Comparison of ENCODE assay signal across 25 mouse cellular contexts in genomic region chr17:79290697-79291096, GRCm38 (mm10).
DNase-seq lines count a peak whose midpoint lies in the region; ATAC-seq and TF ChIP-seq lines count a peak whose summit lies in the region.
"Had no signal": no experiment of that assay in that cellular context is flagged by ENCODE, and none has a peak within 500 bp of the region (broad histone marks: within the 10 kb centered on the region; RNA-seq: fewer than 3 reads in every experiment).

No protein-coding gene starts in this region.

- no peak for TF ChIP-seq POLR2A in myocyte (IDR thresholded peaks at IDR 0.05; ENCODE audit: insufficient read length, low read depth)

- peak; percentile 41 for DNase-seq in heart, adult 11 months
- DNase-seq in brain, adult 2 months (ENCODE audit: low read depth, low spot score), result peak; percentile 16
- no peak for DNase-seq in right cerebral cortex, postnatal 10 days (ENCODE audit: low spot score in 2 of 2)
- no peak for DNase-seq in spleen, postnatal 14 days (ENCODE audit: low spot score in 2 of 2)
- DNase-seq: adrenal gland, adult 2 months; adrenal gland, postnatal 10 days; adrenal gland, postnatal 25 days; B cell, adult 2 months; cerebellum, adult 11-12 months; cerebellum, adult 2 months; cerebellum, adult 9-10 months; cerebellum, postnatal 10 days; cerebellum, postnatal 25 days; embryo, embryonic 11 days had no signal

- H3K27me3 ChIP-seq in heart, embryonic 12.5 days (replicated peaks), result no peaks in the 10 kb centered on the region
- H3K27me3 ChIP-seq in C2C12 (ENCODE audit: control insufficient read depth, insufficient read depth, insufficient read length) (no peaks in the 10 kb centered on the region), myocyte (ENCODE audit: control insufficient read depth, insufficient read depth, insufficient read length) (no peaks in the 10 kb centered on the region)
- H3K27me3 ChIP-seq: embryonic facial prominence, embryonic 13.5 days; embryonic facial prominence, embryonic 15.5 days; forebrain, embryonic 12.5 days had no signal

- no peak overlapping the region for H3K9ac ChIP-seq in heart, embryonic 12.5 days
- H3K9ac ChIP-seq: embryonic facial prominence, embryonic 13.5 days; embryonic facial prominence, embryonic 15.5 days; forebrain, embryonic 12.5 days had no signal

- no peak overlapping the region for H3K4me3 ChIP-seq in heart, embryonic 12.5 days
- no peak overlapping the region for H3K4me3 ChIP-seq in C2C12 (ENCODE audit: insufficient read depth, poor library complexity, severe bottlenecking)
- no peak overlapping the region for H3K4me3 ChIP-seq in myocyte
- H3K4me3 ChIP-seq: embryonic facial prominence, embryonic 13.5 days; embryonic facial prominence, embryonic 15.5 days; erythroblast, embryonic 14.5 days; forebrain, embryonic 10.5 days; forebrain, embryonic 12.5 days had no signal

- H3K4me1 ChIP-seq in heart, embryonic 12.5 days (replicated peaks), result peaks cover under 1% of the 10 kb centered on the region; the same call in 1 of the 2 replicates
- H3K4me1 ChIP-seq: forebrain, embryonic 10.5 days; forebrain, embryonic 12.5 days had no signal

- H3ac ChIP-seq in C2C12 (ENCODE audit: control insufficient read depth, insufficient read length, low read depth), result no peak overlapping the region
- H3ac ChIP-seq in myocyte (ENCODE audit: control insufficient read depth, insufficient read length), result no peak overlapping the region

- no peak overlapping the region for H3K27ac ChIP-seq in heart, embryonic 12.5 days (ENCODE audit: poor library complexity, severe bottlenecking)
- H3K27ac ChIP-seq: embryonic facial prominence, embryonic 13.5 days; embryonic facial prominence, embryonic 15.5 days; forebrain, embryonic 10.5 days; forebrain, embryonic 12.5 days had no signal

- no peak for TF ChIP-seq CTCF in C2C12 (IDR thresholded peaks at IDR 0.05; ENCODE audit: control insufficient read depth, insufficient read depth, insufficient read length)

- H3K4me2 ChIP-seq in heart, embryonic 12.5 days, result no peak overlapping the region
- peak overlapping the region; percentile 51 for H3K4me2 ChIP-seq in myocyte (ENCODE audit: low read depth)
- H3K4me2 ChIP-seq: embryonic facial prominence, embryonic 13.5 days; embryonic facial prominence, embryonic 15.5 days; forebrain, embryonic 12.5 days had no signal

- H3K36me3 ChIP-seq in heart, embryonic 12.5 days, result no peaks in the 10 kb centered on the region
- H3K36me3 ChIP-seq in C2C12 (ENCODE audit: control insufficient read depth, insufficient read depth) (no peaks in the 10 kb centered on the region), myocyte (ENCODE audit: control insufficient read depth, insufficient read depth) (no peaks in the 10 kb centered on the region)
- H3K36me3 ChIP-seq: embryonic facial prominence, embryonic 13.5 days; embryonic facial prominence, embryonic 15.5 days; forebrain, embryonic 10.5 days; forebrain, embryonic 12.5 days had no signal

- no peaks in the 10 kb centered on the region for H3K9me3 ChIP-seq in heart, embryonic 12.5 days (replicated peaks)
- H3K9me3 ChIP-seq: embryonic facial prominence, embryonic 13.5 days; embryonic facial prominence, embryonic 15.5 days; forebrain, embryonic 10.5 days; forebrain, embryonic 12.5 days had no signal

- H3K79me3 ChIP-seq in C2C12 (ENCODE audit: low read depth), result no peaks in the 10 kb centered on the region

- H3K79me2 ChIP-seq in C2C12 (ENCODE audit: control insufficient read depth, insufficient read depth) (no peaks in the 10 kb centered on the region), myocyte (ENCODE audit: control insufficient read depth, insufficient read depth) (no peaks in the 10 kb centered on the region)

- WGBS in heart, embryonic 12.5 days, result 65% methylated on average over 2 of the region's 2 CpGs

- no peak for ATAC-seq in heart, embryonic 12.5 days (ENCODE audit: insufficient number of reproducible peaks, low FRiP score)
- ATAC-seq: activated CD4-positive, CD25-positive, alpha-beta regulatory T cell, adult 4 months; forebrain, embryonic 14.5 days; forebrain, embryonic 16.5 days had no signal

TF ChIP-seq in C2C12, 6 proteins besides CTCF, POLR2A, EP300 and RAD21:
- TF ChIP-seq MYOD1 (IDR thresholded peaks at IDR 0.05; ENCODE audit: control insufficient read depth, insufficient read length, low read depth), result peak; percentile 34
- no peak for TF ChIP-seq MAX (IDR thresholded peaks at IDR 0.05)

TF ChIP-seq in myocyte, 11 proteins besides CTCF, POLR2A, EP300 and RAD21:
- TF ChIP-seq MYOD1 (IDR thresholded peaks at IDR 0.05; ENCODE audit: control insufficient read depth in 1 of 3, insufficient read length in 2 of 3, low read depth in 2 of 3), result peak; percentile 65 to 90 (median 78)
- no peak for TF ChIP-seq POLR2AphosphoS2 (IDR thresholded peaks at IDR 0.05; ENCODE audit: insufficient read length, low read depth)
- peak in 2 of 3 experiments; percentile 36 to 47 for TF ChIP-seq MYOG (IDR thresholded peaks at IDR 0.05; ENCODE audit: control insufficient read depth in 1 of 3, insufficient read depth in 1 of 3, insufficient read length in 2 of 3, low read depth in 2 of 3)

Comparison
In these comparisons a context has a peak if more than half of its experiments do, and no peak if none do; other contexts are left out.
1. DNase-seq: peak in heart, adult 11 months (single experiment) and brain, adult 2 months (single experiment); none in right cerebral cortex, postnatal 10 days (0 of 2) and spleen, postnatal 14 days (0 of 2).